Mouse (Mus musculus) embryo, embryonic 11.5 days (tissue): Measurements from ENCODE around the gene Smoc1.

Experiments
- DNase-seq: peaks from one replicate; pipeline ENCODE4 v3.0.0-alpha.2; 2012; ENCODE audit warnings: low read depth, low spot score

The Smoc1 gene

DNA sequence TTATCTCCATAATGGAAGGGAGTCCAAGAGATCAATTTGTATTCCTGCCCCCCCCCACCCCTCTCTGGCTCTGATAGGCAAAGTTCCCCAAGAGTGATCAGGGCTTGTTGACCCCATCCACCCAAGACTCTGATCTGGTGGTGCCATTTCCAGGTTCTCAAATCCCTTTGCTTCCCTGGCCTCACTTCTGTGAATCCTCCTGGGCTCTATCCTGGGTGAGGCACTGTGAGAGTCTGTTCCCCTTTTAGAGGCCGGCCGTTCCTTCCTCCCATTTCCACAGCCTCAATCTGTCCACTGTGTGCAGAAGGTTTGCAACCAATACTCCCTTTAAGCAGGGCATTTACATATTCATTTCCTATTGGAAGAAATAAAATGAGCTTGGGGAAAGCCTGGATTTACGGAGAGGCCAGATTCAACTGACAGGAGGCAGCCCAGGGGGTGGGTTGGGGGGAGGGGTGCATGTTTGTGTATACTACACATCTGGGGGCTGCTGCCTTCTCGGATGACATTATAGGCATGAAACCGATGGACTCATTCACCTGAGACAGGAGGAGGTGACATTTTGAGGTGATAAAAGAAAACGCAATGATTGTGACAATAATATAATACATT lies 199.5 kb downstream of the Smoc1 start:
- no peak for DNase-seq

DNA sequence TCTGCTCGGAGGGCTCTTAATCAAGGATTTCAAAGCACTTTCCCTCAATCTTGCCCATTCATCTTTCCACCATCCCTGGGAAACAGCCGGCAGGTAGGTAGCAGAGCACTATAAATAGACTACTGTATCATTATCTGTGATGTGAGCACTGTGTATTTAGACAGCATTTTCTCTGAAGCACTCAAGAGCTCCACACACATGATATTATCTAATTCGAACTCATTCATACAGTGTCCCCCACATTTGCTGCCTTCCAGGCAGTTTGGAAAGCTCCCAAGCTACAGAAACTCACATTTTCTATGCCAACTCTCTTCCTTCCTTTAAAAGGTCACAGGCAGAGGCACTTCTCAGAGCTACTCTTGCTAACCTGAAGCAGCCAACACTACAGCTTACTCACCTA lies 200.0 kb downstream of the Smoc1 start:
- DNase-seq: no peak

DNA sequence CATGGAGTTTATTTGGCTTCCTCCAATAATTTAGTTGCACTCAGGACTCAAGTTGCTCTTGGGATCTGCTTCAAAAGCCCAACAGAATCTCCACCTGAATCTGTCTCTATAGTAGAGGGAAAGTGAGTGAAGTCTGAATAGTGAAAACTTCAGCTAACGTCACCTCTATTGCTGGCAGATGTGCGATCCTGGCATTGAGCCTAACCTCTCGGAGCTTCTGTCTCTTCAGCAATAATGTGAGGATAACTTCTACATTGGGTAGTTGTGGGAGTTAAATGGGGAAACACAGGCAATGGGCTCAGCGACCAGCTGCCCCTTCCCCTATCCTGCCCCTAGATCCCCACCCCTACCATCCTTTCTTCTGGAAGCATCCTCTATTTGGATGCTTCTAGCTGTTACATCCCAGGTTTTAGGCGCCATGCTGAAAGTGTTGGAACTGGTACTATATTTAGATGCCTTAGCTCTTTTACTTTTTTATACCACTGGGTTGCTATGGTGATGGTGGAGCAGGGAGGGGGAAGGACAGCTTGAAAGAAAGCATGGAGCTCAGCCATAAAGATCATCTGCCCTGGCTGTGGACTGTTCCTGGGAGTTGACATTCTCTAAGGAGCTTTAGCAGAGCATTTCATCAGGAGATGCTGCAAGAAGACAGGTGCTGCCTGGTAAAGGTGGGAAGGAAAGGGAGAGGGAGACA lies 201.3 kb downstream of the Smoc1 start:
- no peak for DNase-seq

DNA sequence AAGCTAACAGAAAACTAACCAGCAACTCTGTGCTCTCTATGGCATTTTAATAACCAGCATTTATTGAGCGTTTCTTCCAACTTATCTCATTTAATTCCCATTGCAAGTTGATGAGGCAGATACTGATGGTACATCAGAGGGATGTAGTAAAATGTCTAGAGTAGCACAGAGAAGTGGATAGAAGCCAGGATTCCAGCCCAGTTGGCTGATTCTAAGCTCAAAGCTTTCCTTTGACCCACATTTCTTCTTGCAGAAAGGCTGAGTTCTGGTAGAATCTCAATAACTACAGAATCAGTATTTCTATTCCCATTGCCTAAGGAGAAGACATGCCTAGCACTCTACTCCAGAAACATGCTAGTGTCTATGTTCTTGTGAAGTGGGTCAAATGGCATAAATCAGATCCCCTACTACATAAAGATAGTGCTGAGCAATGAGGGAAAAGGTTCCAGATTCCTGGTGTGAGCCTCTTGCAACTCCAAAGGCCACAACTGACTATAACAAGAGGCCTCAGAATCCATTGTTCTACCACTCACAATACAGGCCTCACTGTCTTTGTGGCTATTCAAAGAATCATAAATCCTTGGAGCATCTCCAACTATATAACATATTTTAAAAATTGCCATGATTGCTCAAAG lies 207.3 kb downstream of the Smoc1 start:
- DNase-seq: no peak

DNA sequence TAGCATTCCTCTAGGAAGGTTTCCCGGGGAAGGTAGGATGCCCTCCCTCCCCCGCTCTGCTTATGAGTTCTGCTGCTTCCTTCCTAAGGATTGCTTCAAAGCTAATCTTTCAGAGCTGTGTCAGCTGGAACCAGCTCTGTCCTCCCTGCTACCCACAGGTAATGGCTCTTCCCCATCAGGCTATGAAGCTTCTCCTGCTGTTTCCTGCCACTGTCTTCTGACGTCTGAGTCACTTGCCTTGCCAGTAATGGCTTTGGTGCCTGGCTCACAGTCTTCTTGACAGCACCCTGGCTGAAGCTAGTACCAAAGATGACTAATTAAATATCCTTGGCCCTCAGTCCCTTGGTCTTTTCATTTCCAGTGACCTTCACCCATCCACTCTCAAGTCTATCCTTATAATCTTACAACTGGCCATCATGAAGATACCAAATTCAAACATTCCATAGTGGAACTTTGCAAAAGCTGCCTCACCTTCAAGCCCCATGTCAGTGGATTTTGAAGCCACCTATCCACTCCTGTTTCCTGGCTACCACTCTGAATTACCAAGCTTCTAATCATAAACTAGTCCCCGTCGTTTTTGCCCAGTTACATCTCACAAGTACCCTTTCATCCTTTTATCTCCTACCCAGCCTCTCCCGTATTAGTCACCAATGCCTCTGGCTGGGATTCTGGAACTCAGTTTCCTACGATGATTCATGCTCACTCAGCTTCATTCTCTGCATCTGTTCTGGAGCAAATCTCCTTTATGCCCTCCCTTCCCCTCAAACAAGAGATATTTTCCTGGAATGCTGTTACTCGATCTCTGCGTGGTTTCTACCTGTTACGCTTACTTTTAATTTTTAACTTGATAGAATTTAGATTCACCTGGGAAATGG lies 209.1 kb downstream of the Smoc1 start:
- no peak for DNase-seq
